Mouse (Mus musculus) CH12F3 (cell line): Measurements from ENCODE around the gene Spns2.

Experiments used
- in situ Hi-C: fragments of 300-500 bp; cut with MboI; formaldehyde crosslinking; loops from 2 replicates; pipeline ENCODE4 v1.14.3; 2020; ENCODE audit warnings: low sequenced_read_pairs

The Spns2 gene

DNA sequence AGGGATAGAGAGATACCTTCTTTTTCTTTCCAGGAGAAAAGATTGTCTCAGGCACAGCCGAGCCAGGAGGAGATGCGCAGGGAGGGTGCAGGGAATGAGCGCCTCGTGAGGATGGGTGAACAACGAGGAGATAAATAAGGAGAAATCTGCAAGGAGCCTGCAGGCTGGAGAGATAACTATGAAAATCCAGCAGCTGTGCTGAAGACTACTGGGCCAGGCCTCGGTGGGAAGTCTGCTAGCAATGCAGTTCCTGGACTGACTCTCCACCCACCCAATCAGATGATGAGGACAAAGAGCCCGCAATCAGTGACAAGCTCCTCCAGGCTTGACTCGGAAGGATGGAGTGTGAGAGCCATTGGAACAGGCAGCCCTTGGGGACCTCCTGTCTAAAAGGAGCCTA is 12.5 kb upstream of the Spns2 start:
- in situ Hi-C loops: no loop called here

DNA sequence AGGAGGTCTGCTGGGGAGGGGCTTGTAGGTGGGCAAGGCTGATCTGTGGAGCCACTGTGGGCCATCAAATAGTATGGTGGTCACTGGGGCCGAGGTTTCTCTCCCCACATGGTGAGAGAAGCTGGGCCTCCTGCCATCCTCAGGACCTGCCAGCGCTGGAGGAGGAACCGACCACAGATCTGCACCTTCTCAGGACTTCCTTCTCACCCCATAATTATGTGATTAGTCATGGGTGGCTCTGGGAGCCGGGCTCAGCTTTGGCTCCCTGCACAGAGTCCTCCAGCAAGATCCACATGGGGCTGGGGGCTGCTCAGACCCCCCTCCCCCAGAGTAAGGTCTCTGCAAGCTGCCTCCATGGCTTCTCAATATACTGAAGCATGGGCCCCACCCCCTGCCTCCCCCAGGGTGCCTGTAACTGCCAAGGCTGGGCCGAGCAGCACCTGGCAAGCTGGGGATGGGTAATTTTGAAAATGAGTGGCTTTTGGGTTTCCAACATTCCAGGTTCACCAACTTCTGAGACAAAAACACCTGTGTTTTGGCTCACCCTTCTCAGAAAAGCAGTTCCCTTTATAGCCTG is 11.8 kb upstream of the Spns2 start:
- in situ Hi-C loops: no loop called here

GRCm38 (mm10) chr11:72500139-72500538 is 10.4 kb upstream of the Spns2 start:
- in situ Hi-C loops: no loop called here

DNA sequence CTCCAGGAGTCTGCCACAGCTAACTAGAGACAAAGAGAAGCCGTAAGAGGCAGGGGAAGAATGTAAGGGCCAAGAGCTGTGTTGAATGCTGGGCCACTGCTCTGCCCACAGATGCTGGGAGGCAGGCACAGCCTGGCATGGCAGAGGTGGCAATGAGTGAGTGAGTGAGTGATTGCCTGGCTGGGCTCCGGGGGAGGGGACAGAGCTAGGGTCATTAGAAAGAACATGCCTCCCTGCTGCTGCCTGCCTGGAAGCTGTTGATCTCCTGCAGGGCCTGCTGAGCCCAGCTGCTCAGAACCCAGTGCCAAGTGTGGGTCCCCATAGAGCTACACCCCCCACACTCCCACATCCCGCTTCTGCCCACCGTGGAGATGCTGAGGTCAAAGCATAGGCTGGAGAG is 7.7 kb upstream of the Spns2 start:
- in situ Hi-C loops: no loop called here

- in situ Hi-C loops: no loop called here
Observed at GRCm38 (mm10) chr11:72496775-72497174, 7.1 kb upstream of the Spns2 start.

DNA sequence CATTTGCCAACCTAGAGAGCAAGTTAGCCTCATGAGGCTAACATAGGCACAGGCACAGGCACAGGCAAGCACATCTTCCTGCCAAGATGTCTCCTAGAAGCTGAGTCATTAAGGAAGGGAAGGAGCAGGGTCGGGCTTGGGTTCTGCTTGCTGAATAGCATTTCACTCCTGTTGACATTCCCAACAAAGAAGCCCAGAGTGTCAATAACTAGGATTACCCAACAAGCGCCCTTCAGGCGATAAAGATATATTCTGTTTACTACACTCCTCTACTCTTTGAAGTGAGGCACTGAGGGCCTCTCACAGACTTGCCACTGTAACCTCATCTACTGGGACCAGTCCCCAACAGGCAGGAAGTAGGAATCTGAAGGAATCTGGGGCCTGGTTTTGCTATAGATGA is 6.4 kb upstream of the Spns2 start:
- in situ Hi-C loops: no loop called here

- in situ Hi-C loops: no loop called here
Observed at GRCm38 (mm10) chr11:72494046-72494988, 4.6 kb upstream of the Spns2 start.

DNA sequence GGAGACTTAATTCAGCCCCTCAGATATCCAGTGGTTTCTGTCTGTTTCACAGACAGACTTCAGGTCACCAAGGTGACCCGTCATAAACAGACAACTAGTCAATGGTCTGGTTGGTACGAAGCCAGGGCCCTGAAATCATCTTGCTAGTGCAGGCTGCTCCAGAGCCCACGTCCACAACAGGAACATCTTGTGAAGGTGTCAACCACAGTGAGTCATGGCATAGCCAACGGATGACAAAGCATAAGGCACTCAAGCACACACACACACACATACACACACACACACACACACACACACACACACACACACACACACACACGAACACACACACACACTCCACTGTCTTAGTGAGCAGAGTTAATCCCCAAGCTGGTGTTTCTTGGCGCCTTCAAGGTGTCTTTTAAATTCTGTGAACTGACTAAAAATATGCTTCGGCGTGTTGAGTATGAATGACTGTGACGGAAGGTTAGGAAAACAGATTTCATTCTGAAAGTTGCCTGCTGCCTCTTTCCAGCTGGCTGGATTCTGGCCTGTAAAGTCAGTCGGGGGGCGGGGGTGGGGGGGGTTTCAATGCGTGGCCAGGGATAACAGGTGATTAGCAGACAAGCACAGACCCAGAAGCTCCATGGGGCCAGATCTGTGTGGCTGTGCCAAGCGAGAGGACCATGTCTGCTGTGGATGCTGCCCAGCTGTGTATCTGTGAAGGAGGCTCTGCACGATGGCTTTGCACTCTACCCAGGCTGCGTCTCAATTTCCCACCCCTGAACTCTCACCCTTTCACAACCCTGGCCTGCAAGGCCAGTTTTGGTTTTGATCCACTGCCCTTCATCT is 1.6 kb upstream of the Spns2 start:
- in situ Hi-C loops: no loop called here

- in situ Hi-C loops: no loop called here
Observed at GRCm38 (mm10) chr11:72489397-72489796, 307 bp downstream of the Spns2 start.

DNA sequence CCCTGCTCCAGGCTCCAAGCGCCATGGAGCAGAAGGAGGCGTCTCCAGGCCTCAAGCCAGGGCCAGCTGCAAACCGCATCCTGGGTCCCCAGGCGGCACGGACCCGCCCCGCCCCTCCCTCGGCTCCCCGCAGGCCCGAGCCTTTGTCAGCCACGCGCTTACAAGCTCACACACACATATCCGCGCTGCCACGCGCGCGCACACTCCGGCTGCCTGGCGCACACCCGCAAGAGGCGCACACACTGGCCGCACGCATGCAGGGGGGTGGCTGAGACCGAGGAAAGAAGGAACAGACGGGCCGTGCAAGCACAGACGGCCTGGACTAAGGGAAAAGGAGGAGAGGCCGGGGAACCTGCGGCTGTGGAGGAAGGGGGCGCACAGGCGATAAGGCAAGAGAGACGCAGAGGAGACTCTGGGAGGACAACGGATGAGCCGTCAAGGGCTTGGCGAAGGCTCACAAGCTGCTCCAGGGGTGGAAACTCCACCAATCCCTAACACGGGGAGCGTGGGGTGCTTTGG is 892 bp downstream of the Spns2 start:
- in situ Hi-C loops: no loop called here

- in situ Hi-C loops: no loop called here
Observed at GRCm38 (mm10) chr11:72487739-72488138, 2.0 kb downstream of the Spns2 start.

- in situ Hi-C loops: no loop called here
Observed at GRCm38 (mm10) chr11:72487171-72487570, 2.5 kb downstream of the Spns2 start.

- in situ Hi-C loops: no loop called here
Observed at GRCm38 (mm10) chr11:72485960-72486359, 3.7 kb downstream of the Spns2 start.

- in situ Hi-C loops: no loop called here
Observed at GRCm38 (mm10) chr11:72485157-72485556, 4.5 kb downstream of the Spns2 start.

DNA sequence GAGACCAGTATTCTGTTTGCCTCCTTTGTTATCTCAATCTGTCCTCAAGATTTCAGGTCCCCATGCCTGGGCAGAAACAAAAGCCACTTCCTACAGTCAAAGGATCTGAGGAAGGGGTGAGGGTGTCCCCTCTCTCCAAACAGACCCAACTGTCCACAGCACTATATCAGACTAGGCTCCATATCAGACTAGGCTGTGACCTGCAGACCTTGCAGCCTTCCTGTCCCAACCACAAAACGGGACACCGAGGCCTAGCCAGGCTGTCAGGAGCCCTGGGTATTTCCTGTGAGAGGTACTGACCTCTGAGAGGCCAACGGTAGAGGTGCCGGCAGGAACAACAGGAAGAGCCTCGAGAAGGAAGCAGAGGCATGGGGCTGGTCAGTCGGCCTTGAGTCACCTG is 5.2 kb downstream of the Spns2 start:
- in situ Hi-C loops: no loop called here

DNA sequence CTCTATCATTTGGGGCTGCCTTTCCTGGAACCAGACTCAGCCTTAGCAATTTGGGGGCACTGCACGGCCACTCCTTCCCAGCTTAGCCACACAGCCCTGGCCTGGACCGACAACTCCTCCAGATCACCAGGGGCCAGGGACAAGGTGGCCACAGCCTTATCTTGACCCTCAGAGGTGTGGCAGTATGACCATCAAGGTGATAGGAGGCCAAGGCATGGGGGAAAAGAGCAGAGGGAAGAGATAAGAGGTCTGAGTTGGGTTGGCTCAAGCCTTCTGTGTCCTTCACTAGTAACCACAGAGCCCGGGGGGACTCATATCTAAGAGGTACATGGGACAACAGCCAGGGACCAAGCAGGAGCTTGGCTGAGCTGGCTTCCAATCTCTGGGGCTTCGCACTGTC is 7.8 kb downstream of the Spns2 start:
- in situ Hi-C loops: no loop called here

- in situ Hi-C loops: no loop called here
Observed at GRCm38 (mm10) chr11:72481313-72481712, 8.4 kb downstream of the Spns2 start.

DNA sequence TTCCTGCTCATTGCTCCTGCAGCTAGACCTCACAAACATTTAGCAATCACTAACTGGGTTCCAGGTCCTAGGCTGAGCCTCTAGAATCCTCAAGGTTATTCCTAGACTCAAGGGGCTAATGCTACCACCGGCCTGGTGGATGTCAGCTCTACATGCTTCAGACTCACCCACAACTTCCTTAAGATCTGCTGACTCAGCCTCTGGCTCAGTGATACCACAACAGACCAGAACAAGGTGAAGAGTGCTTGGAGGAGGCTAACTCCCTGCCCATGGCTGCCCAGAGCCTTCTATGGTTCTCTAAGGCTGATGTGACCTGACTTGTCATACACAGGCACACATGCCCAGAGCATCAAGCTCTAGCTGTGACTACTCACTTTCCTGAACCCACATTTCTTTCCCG is 10.2 kb downstream of the Spns2 start:
- in situ Hi-C loops: no loop called here

DNA sequence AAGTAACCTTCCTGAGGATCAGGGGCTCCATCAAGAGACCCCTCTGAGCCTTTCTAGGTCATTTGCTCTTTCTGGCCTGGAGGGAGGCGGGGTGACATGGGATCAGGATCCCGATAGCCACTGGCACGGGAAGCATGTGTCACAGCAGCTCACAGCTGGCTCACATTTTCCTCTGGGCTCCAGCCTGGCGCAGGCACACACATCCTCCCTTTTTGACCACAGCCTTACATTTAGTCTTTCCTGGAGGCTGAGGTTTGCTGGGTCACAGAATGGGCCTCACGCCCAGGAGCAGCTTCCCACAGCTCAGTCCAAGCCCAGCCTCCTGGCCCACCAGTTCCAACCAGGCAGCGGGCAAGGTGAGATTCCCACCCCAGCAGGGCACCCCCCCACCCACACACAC is 11.5 kb downstream of the Spns2 start:
- in situ Hi-C loops: no loop called here

DNA sequence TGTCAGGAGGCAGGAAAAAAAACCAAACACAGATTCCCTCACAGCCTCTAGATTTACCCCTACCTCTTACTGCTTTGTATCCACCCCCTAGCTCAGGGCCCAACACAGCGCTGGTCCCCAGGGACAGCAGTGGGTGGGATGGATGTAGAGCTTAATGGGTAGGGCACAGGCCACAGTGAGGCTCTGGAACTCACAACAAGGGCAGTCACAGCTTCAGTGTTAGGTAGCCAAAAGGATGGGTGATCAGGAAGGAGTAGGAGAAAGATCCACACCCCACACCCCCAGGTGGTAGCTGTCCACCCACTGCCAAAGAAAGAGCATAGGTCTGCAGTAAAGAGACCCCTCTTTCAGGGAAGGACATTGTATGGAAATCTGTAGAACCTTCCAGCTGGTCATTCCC is 12.1 kb downstream of the Spns2 start:
- in situ Hi-C loops: no loop called here

DNA sequence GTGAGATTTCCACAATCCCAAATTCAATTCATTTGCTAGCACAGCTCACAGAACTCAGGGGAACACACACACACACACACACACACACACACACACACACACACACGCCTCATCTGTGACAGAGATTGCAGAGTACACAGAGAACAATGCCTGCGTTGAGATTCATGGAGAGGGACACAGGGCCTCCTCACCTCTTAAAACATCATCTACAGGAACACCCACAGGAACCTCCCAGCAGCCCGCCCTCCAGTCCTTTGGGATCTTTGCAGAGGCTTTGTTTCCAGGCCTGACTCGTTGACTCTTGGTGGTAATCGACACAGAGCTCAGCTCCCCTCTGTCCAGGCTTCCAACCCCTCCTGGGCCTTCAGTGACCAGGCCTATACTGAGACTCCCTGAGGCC is 12.5 kb downstream of the Spns2 start:
- in situ Hi-C loops: no loop called here
